Mouse (Mus musculus): ENCODE results near the gene Kif20b. TPM values are rescaled to one million over a fixed set of nuclear protein-coding genes. Genes with fewer than 3 reads are reported as not detected.

Kif20b gene
- polyA plus RNA-seq, 1 experiment: 0.27 TPM

DNA sequence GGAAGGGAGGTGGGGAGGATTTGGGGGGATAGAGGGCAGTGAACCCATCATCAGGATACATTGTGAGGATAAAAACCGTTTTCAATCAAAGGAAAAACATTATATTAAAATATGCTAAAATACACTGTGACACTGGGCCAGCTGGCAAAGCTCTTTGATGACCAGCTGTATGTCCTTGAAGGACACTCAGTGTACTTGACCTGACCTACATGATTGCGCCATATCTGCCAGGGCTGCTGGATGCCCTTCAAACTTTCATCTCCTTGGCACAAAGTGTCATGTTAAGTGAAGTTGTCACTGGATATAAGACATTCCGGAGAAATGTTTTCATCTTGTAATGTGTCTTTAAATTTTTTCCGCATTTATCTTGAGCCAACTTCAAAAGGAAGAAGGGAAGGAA is 23.2 kb upstream of the Kif20b start:
- no peaks in the 10 kb centered on the region for H3K27me3 ChIP-seq (ENCODE audit: control insufficient read depth, insufficient read depth, low read length)
- H3K4me3 ChIP-seq (ENCODE audit: low read depth, low read length): no peak overlapping the region
- 81% methylated on average over 4 of the region's 4 CpGs for WGBS
- no peaks in the 10 kb centered on the region for H3K36me3 ChIP-seq (ENCODE audit: control insufficient read depth, insufficient read depth, low read length)
- TF ChIP-seq CTCF (IDR thresholded peaks at IDR 0.05; ENCODE audit: extremely low read depth, insufficient read length, insufficient replicate concordance, low read depth, low read length): no peak
- no peak for TF ChIP-seq POLR2A (IDR thresholded peaks at IDR 0.05; ENCODE audit: low read depth, low read length)
- H3K4me1 ChIP-seq (ENCODE audit: control insufficient read depth, insufficient read depth, insufficient read length, low read length): no peaks in the 10 kb centered on the region
- no peak overlapping the region for H3K27ac ChIP-seq (ENCODE audit: insufficient read depth, low read depth, low read length)

DNA sequence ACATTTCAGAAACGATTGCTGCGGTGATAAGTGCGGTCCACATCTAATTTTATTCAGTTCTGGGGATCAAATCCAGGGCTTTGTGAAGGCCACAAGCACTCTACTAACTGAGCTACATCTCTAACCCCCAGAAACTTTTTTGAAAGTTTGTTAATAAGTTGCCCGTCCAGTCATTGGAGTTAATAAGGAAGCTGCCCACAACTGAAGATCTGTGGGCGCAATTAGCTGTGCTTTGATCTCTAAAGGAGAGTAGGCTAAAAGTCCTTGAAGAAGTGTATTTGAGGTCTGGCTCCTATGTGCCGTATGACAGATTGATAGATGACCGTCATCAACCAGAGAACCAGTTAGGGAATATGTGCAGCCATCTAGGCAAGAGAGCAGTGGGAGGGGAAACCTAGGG is 20.9 kb upstream of the Kif20b start:
- no peaks in the 10 kb centered on the region for H3K36me3 ChIP-seq (ENCODE audit: control insufficient read depth, insufficient read depth, low read length)
- TF ChIP-seq CTCF (IDR thresholded peaks at IDR 0.05; ENCODE audit: extremely low read depth, insufficient read length, insufficient replicate concordance, low read depth, low read length): no peak
- no peak for TF ChIP-seq POLR2A (IDR thresholded peaks at IDR 0.05; ENCODE audit: low read depth, low read length)
- no peak overlapping the region for H3K4me3 ChIP-seq (ENCODE audit: low read depth, low read length)
- WGBS: 90% methylated on average over 7 of the region's 7 CpGs
- H3K27me3 ChIP-seq (ENCODE audit: control insufficient read depth, insufficient read depth, low read length): no peaks in the 10 kb centered on the region
- no peaks in the 10 kb centered on the region for H3K4me1 ChIP-seq (ENCODE audit: control insufficient read depth, insufficient read depth, insufficient read length, low read length)
- H3K27ac ChIP-seq (ENCODE audit: insufficient read depth, low read depth, low read length): no peak overlapping the region

DNA sequence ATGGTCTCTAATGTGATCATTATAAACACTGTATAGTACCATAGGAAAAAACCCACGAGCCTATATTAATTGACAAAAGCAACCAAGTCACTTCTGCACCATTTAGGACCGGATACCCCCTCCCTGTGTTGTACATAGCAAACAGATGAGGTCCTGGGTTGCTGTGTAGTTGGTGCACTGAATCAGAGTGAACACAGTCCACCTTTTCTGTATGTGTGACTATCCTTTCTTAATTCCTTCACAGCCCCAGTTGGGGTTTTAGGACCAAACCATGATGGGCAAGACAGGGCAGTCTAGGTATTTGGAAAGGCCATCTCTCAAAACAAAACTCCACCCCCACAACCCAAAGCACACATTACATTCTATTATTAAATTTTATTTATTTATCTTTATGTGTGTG is 20.4 kb upstream of the Kif20b start:
- no peak overlapping the region for H3K27ac ChIP-seq (ENCODE audit: insufficient read depth, low read depth, low read length)
- H3K27me3 ChIP-seq (ENCODE audit: control insufficient read depth, insufficient read depth, low read length): no peaks in the 10 kb centered on the region
- TF ChIP-seq CTCF (IDR thresholded peaks at IDR 0.05; ENCODE audit: extremely low read depth, insufficient read length, insufficient replicate concordance, low read depth, low read length): no peak
- no peak for TF ChIP-seq POLR2A (IDR thresholded peaks at IDR 0.05; ENCODE audit: low read depth, low read length)
- H3K36me3 ChIP-seq (ENCODE audit: control insufficient read depth, insufficient read depth, low read length): no peaks in the 10 kb centered on the region
- H3K4me3 ChIP-seq (ENCODE audit: low read depth, low read length): no peak overlapping the region
- no peaks in the 10 kb centered on the region for H3K4me1 ChIP-seq (ENCODE audit: control insufficient read depth, insufficient read depth, insufficient read length, low read length)
- 86% methylated on average over 2 of the region's 2 CpGs for WGBS

DNA sequence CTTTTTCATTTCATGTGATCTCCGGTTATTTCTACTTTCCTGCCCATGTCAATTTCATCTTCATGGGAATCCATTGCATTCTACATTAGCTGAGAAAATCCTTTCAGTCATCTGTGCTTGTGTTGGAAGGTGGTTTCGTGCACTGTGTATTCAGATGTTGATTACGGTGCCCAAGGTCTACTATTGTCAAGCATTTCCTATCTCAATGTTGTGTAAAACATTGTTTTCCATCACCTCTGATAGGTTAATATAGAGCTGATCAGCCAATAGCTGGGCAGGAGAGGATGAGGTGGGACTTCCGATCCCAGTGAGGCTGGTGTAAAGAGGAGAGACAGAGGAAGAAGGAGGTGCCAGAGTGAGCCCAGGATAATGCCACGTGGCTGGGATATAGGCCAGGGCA is 18.1 kb upstream of the Kif20b start:
- WGBS: 84% methylated on average over 5 of the region's 5 CpGs
- H3K4me1 ChIP-seq (ENCODE audit: control insufficient read depth, insufficient read depth, insufficient read length, low read length): no peaks in the 10 kb centered on the region
- H3K27me3 ChIP-seq (ENCODE audit: control insufficient read depth, insufficient read depth, low read length): no peaks in the 10 kb centered on the region
- H3K4me3 ChIP-seq (ENCODE audit: low read depth, low read length): no peak overlapping the region
- no peaks in the 10 kb centered on the region for H3K36me3 ChIP-seq (ENCODE audit: control insufficient read depth, insufficient read depth, low read length)
- H3K27ac ChIP-seq (ENCODE audit: insufficient read depth, low read depth, low read length): no peak overlapping the region
- TF ChIP-seq POLR2A (IDR thresholded peaks at IDR 0.05; ENCODE audit: low read depth, low read length) (no peak), CTCF (IDR thresholded peaks at IDR 0.05; ENCODE audit: extremely low read depth, insufficient read length, insufficient replicate concordance, low read depth, low read length) (no peak)

DNA sequence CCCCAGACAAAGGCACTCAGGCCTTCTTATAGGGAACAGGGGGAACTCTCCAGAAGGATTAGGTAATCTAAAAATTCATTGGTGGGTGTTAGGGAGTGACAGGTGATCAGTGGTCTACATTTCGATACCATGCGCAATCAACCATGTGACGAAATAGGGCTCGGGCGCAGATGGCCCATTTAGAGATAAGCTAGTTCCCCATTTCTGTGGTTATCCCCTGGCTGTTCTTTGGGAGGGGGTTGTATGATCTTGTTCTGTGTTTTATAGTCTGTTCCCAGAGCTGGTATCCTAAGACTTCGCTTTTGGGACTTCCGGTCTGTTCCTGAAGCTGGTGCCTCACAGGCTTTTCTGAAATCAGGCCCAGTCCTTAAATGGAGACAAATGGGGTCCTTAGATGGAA is 16.7 kb upstream of the Kif20b start:
- no peaks in the 10 kb centered on the region for H3K36me3 ChIP-seq (ENCODE audit: control insufficient read depth, insufficient read depth, low read length)
- WGBS: 95% methylated on average over 7 of the region's 7 CpGs
- no peak for TF ChIP-seq CTCF (IDR thresholded peaks at IDR 0.05; ENCODE audit: extremely low read depth, insufficient read length, insufficient replicate concordance, low read depth, low read length)
- TF ChIP-seq POLR2A (IDR thresholded peaks at IDR 0.05; ENCODE audit: low read depth, low read length): no peak
- no peak overlapping the region for H3K4me3 ChIP-seq (ENCODE audit: low read depth, low read length)
- no peaks in the 10 kb centered on the region for H3K27me3 ChIP-seq (ENCODE audit: control insufficient read depth, insufficient read depth, low read length)
- no peaks in the 10 kb centered on the region for H3K4me1 ChIP-seq (ENCODE audit: control insufficient read depth, insufficient read depth, insufficient read length, low read length)
- H3K27ac ChIP-seq (ENCODE audit: insufficient read depth, low read depth, low read length): no peak overlapping the region

DNA sequence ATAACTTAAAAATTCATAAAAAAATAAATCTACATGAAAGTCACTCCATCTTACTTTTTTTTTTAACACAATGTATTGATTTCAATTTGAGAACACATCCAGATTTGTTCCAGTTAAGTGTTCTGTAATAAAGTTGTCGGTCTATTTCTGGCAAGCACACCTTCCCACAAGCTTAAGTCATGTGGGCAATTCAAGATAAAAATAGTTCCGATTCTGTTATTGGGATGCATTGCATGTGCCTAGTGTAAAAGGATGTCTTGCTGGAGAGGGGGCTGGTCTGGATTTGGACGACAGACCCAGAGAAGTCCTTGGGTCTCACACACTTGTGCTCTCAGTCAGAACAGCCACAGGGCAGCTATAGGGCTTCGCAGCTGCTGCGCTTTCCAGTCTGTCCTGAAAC is 15.4 kb upstream of the Kif20b start:
- TF ChIP-seq CTCF (IDR thresholded peaks at IDR 0.05; ENCODE audit: extremely low read depth, insufficient read length, insufficient replicate concordance, low read depth, low read length) (no peak), POLR2A (IDR thresholded peaks at IDR 0.05; ENCODE audit: low read depth, low read length) (no peak)
- H3K36me3 ChIP-seq (ENCODE audit: control insufficient read depth, insufficient read depth, low read length): no peaks in the 10 kb centered on the region
- no peaks in the 10 kb centered on the region for H3K27me3 ChIP-seq (ENCODE audit: control insufficient read depth, insufficient read depth, low read length)
- no peak overlapping the region for H3K27ac ChIP-seq (ENCODE audit: insufficient read depth, low read depth, low read length)
- H3K4me1 ChIP-seq (ENCODE audit: control insufficient read depth, insufficient read depth, insufficient read length, low read length): no peaks in the 10 kb centered on the region
- H3K4me3 ChIP-seq (ENCODE audit: low read depth, low read length): no peak overlapping the region
- 75% methylated on average over 5 of the region's 5 CpGs for WGBS

DNA sequence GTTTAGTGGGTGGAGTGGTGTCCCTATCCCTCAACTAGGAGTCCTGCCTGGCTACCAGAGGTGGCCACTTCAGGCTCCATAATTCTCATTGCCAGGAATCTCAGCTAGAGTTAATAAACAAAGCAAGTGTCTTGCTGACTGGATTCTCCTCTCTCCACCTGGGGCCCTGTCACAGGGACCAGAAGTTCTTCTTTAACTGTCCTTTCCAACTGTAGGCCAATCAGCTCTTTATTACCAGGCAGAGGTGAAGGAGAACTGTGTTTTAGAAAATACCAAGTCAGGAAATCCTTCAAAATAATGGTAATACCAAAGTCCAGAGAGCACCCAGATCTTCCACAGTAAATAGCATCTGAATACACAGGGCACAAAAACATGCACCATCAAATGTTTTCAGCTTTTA is 9.8 kb upstream of the Kif20b start:
- Histone ChIP-seq H3K4me1 (ENCODE audit: control insufficient read depth, insufficient read depth, insufficient read length, low read length) (no peaks in the 10 kb centered on the region), H3K27ac (ENCODE audit: insufficient read depth, low read depth, low read length) (no peak overlapping the region), H3K4me3 (ENCODE audit: low read depth, low read length) (no peak overlapping the region), H3K27me3 (ENCODE audit: control insufficient read depth, insufficient read depth, low read length) (no peaks in the 10 kb centered on the region), H3K36me3 (ENCODE audit: control insufficient read depth, insufficient read depth, low read length) (no peaks in the 10 kb centered on the region)
- TF ChIP-seq POLR2A (IDR thresholded peaks at IDR 0.05; ENCODE audit: low read depth, low read length) (no peak), CTCF (IDR thresholded peaks at IDR 0.05; ENCODE audit: extremely low read depth, insufficient read length, insufficient replicate concordance, low read depth, low read length) (no peak)

DNA sequence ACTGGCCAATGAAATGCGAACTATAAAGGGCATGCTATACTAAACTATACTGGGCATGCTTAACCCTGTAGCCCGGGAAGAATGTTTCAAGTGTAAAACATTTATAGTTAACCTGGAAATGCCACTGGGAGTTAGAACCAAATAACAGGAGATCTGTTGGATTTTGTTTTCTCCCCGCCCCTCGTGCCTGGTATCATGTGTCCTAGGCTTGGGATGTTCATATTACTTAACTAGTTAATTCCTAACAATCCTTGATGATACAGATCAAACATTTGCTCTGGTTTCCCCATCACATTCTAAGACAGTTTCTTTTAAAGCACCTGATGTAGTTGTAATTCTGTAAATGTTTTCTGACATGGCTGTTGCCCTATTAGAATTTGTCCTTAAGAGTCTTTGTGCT is 2.1 kb upstream of the Kif20b start:
- Histone ChIP-seq H3K27me3 (ENCODE audit: control insufficient read depth, insufficient read depth, low read length) (no peaks in the 10 kb centered on the region), H3K4me3 (ENCODE audit: low read depth, low read length) (no peak overlapping the region), H3K36me3 (ENCODE audit: control insufficient read depth, insufficient read depth, low read length) (peaks cover 1% of the 10 kb centered on the region), H3K4me1 (ENCODE audit: control insufficient read depth, insufficient read depth, insufficient read length, low read length) (no peaks in the 10 kb centered on the region), H3K27ac (ENCODE audit: insufficient read depth, low read depth, low read length) (no peak overlapping the region)
- 92% methylated on average over 4 of the region's 4 CpGs for WGBS
- TF ChIP-seq CTCF (IDR thresholded peaks at IDR 0.05; ENCODE audit: extremely low read depth, insufficient read length, insufficient replicate concordance, low read depth, low read length): no peak
- TF ChIP-seq POLR2A (IDR thresholded peaks at IDR 0.05; ENCODE audit: low read depth, low read length): no peak
